Mouse (Mus musculus) heart, embryonic 11.5 days (tissue): ENCODE results near the gene Krtap19-2. TPM values are rescaled to one million over a fixed set of nuclear protein-coding genes. Genes with fewer than 3 reads are reported as not detected.

Experiments
- ATAC-seq: fragments of 200-750 bp; cut with Nextera tagmentation; replicated peaks from 2 replicates; pipeline ENCODE4 v1.8.0; 2017; ENCODE audit warnings: moderate library complexity; ENCODE audit not compliant: insufficient number of reproducible peaks, low FRiP score, low TSS enrichment
- H3K27ac ChIP-seq: fragments of 300-500 bp; sonication (generic); 2 replicates; pipeline ENCODE4 v1.5.1; 2014; ENCODE audit warnings: mild to moderate bottlenecking, low read depth, low read length
- H3K27me3 ChIP-seq: fragments of 300-500 bp; sonication (generic); 2 replicates; pipeline ENCODE4 v1.6.1; 2014; ENCODE audit warnings: mild to moderate bottlenecking, low read length, mixed read lengths; ENCODE audit not compliant: control insufficient read depth, insufficient read depth
- H3K36me3 ChIP-seq: fragments of 300-500 bp; sonication (generic); 2 replicates; pipeline ENCODE4 v1.6.1; 2014; ENCODE audit warnings: mild to moderate bottlenecking, low read length, moderate library complexity, mixed read lengths; ENCODE audit not compliant: control insufficient read depth, insufficient read depth
- H3K4me1 ChIP-seq: fragments of 300-500 bp; sonication (generic); 2 replicates; pipeline ENCODE4 v1.6.1; 2014; ENCODE audit warnings: low read length; ENCODE audit not compliant: control insufficient read depth, insufficient read depth
- H3K4me2 ChIP-seq: fragments of 300-500 bp; sonication (generic); 2 replicates; pipeline ENCODE4 v1.6.1; 2014; ENCODE audit warnings: mild to moderate bottlenecking, moderate library complexity
- H3K4me3 ChIP-seq: fragments of 300-500 bp; sonication (generic); 2 replicates; pipeline ENCODE4 v1.5.1; 2014; ENCODE audit warnings: low read depth, low read length
- H3K9ac ChIP-seq: fragments of 300-500 bp; sonication (generic); 2 replicates; pipeline ENCODE4 v1.6.1; 2014; ENCODE audit warnings: mild to moderate bottlenecking, low read depth, low read length, moderate library complexity
- H3K9me3 ChIP-seq: fragments of 300-500 bp; sonication (generic); replicated peaks from 2 replicates; pipeline ENCODE4 v1.6.1; 2016; ENCODE audit warnings: low read length; ENCODE audit not compliant: control insufficient read depth
- WGBS: fragments of 180-500 bp; shearing (Covaris S2); extraction: QIAGEN DNeasy Blood & Tissue Kit; methylation state at CpG from one replicate; pipeline ENCODE4 v1.1.7; 2014; ENCODE audit not compliant: insufficient replicate concordance; 5-methylcytosine and 5-hydroxymethylcytosine counted together
- polyA plus RNA-seq: library from polyadenylated mRNA; unstranded; fragments of >200 nt; fragmentation: Nextera tagmentation; extraction: Ambion mirVana; gene quantifications from 2 replicates; pipeline ENCODE4 v1.2.1, GENCODE M21; 2014

Krtap19-2 gene
- polyA plus RNA-seq, 1 experiment from 2014 or later: not detected

DNA sequence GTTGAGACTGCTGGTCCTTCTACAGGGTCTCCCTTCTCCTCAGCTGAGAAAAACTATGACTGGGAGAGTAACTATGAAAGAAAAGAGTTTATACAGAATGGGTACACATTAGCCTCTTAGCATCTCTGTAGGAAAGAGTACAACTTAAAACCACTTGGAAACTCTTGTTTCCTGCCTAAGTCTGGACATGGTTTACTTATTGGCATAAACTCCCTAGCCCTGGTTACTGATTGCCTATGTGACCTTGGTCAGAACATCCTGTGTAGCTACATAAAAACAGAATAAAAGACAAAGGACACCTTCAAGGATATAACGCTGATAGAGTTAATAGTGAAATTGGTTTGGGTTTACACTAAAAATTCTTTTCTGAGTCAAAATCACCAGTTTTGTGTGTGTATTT lies 26.7 kb downstream of the Krtap19-2 start:
- WGBS: 80% methylated on average over 1 of the region's 1 CpGs
- Histone ChIP-seq H3K27me3 (no peaks in the 10 kb centered on the region), H3K36me3 (no peaks in the 10 kb centered on the region), H3K4me2 (no peak overlapping the region), H3K4me1 (no peaks in the 10 kb centered on the region), H3K27ac (no peak overlapping the region), H3K9me3 (no peaks in the 10 kb centered on the region), H3K9ac (no peak overlapping the region), H3K4me3 (no peak overlapping the region)
- ATAC-seq: no peak

DNA sequence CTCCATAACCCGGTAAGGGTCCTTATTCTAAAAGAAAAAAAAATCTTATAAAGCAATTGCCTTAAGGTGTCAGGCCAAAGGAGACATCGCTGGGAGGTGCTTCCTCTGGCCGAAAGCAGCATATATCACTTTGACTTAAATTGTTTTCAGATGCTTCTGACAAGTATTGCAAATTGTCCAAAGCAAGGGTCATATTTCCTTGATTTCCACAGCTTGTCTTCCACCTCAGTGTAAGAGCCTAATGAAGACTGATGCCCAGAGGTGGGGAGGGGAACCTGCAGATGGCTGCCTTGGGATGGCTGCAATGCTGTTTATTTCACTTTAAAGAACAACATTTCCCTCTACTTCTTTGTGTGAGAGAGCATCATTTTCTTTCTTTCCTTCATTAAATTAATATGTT lies 47.1 kb downstream of the Krtap19-2 start:
- no peaks in the 10 kb centered on the region for H3K9me3 ChIP-seq
- H3K27ac ChIP-seq: no peak overlapping the region
- no peak overlapping the region for H3K4me3 ChIP-seq
- no peaks in the 10 kb centered on the region for H3K4me1 ChIP-seq
- H3K4me2 ChIP-seq: no peak overlapping the region
- no peak overlapping the region for H3K9ac ChIP-seq
- WGBS: 70% methylated on average over 3 of the region's 3 CpGs
- no peaks in the 10 kb centered on the region for H3K27me3 ChIP-seq
- no peak for ATAC-seq
- no peaks in the 10 kb centered on the region for H3K36me3 ChIP-seq

DNA sequence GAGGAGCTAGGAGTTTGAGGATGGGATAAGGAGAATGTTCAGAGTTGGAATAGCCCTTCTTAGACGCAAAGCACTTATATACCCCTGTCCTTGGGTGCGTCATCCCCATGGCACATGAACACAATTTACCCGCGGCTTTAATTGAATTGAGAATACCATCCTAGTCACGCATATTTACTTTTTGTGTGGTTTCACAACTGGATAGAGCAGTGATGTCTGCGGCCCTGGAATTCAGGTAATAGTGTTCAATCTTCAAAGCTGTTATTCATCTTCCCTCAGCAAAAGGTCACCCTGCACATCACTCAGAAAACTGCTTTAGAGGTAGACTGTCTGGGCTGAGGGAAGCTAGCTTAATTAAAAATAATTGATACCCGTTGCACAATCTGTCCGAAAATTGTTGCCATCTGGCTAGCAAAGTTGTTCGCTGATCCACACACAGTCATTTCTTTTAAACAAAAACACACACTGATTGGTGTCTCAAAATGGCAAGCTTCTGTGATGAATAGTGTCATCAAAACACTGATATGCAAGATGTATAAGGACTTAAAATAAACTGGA lies 47.9 kb downstream of the Krtap19-2 start, which contains the start of gene Krtap14:
Gene Krtap14, minus strand, starts transcription at position 51 of the 558 bp plus-strand sequence.
- ATAC-seq: no peak
- WGBS: 76% methylated on average over 9 of the region's 9 CpGs
- Histone ChIP-seq H3K27me3 (no peaks in the 10 kb centered on the region), H3K4me3 (no peak within 1 kb of the TSS), H3K9ac (no peak within 1 kb of the TSS), H3K27ac (no peak within 1 kb of the TSS), H3K36me3 (no peaks in the 10 kb centered on the region), H3K9me3 (no peaks in the 10 kb centered on the region), H3K4me2 (no peak within 1 kb of the TSS), H3K4me1 (no peaks in the 10 kb centered on the region)

DNA sequence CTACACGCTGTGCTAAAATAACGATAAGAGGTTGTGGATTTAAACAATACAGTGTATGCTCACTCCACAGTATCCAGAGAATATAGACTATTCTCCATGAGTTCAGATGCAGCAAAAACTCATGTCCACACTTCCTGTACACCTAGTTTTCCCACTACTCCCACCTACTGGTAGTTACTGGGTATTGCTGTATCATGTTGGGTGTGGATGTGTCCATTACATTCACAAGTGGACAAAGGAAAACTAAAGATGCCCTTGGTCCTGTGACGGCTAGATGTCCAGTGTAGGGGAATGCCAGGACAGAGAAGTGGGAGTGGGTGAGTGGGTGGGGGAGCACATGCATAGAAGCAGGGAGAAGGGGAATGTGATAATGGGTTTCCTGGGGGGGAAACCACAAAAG lies 50.3 kb downstream of the Krtap19-2 start:
- Histone ChIP-seq H3K27ac (no peak overlapping the region), H3K4me1 (no peaks in the 10 kb centered on the region), H3K4me3 (no peak overlapping the region), H3K27me3 (no peaks in the 10 kb centered on the region), H3K36me3 (no peaks in the 10 kb centered on the region), H3K9me3 (no peaks in the 10 kb centered on the region), H3K4me2 (no peak overlapping the region), H3K9ac (no peak overlapping the region)
- WGBS: 73% methylated on average over 3 of the region's 3 CpGs
- ATAC-seq: no peak

Other genes with a start within 250 kb of the Krtap19-2 start
- not detected in 2 replicates for gene 2310079G19Rik, start 246.6 kb downstream of the Krtap19-2 start, polyA plus RNA-seq
- gene Krtap26-1, start 226.5 kb downstream of the Krtap19-2 start, polyA plus RNA-seq: not detected in 2 replicates
- gene Krtap27-1, start 202.6 kb downstream of the Krtap19-2 start, polyA plus RNA-seq: not detected in 2 replicates
- not detected in 2 replicates for gene 2310061N02Rik, start 166.3 kb downstream of the Krtap19-2 start, polyA plus RNA-seq
- not detected in 2 replicates for gene Krtap13-1, start 145.4 kb downstream of the Krtap19-2 start, polyA plus RNA-seq
- gene Krtap13, start 122.6 kb downstream of the Krtap19-2 start, polyA plus RNA-seq: not detected in 2 replicates
- not detected in 2 replicates for gene 2310034C09Rik, start 115.4 kb downstream of the Krtap19-2 start, polyA plus RNA-seq
- not detected in 2 replicates for gene 2310057N15Rik, start 100.1 kb downstream of the Krtap19-2 start, polyA plus RNA-seq
- gene Gm5965, start 96.4 kb downstream of the Krtap19-2 start, polyA plus RNA-seq: not detected in 2 replicates
- gene Gm20741, start 62.0 kb downstream of the Krtap19-2 start, polyA plus RNA-seq: not detected in 2 replicates
- not detected in 2 replicates for gene Krtap15, start 54.1 kb downstream of the Krtap19-2 start, polyA plus RNA-seq
- not detected in 2 replicates for gene Krtap14, start 48.1 kb downstream of the Krtap19-2 start, polyA plus RNA-seq
- gene Krtap19-1, start 4.9 kb downstream of the Krtap19-2 start, polyA plus RNA-seq: not detected in 2 replicates
- gene Krtap19-3, start 3.8 kb upstream of the Krtap19-2 start, polyA plus RNA-seq: not detected in 2 replicates
- gene Krtap19-4, start 10.8 kb upstream of the Krtap19-2 start, polyA plus RNA-seq: not detected in 2 replicates
- not detected in 2 replicates for gene Krtap19-5, start 22.2 kb upstream of the Krtap19-2 start, polyA plus RNA-seq
- gene Krtap19-9b, start 58.0 kb upstream of the Krtap19-2 start, polyA plus RNA-seq: not detected in 2 replicates
- not detected in 2 replicates for gene Krtap16-3, start 88.6 kb upstream of the Krtap19-2 start, polyA plus RNA-seq
- gene Krtap22-2, start 136.5 kb upstream of the Krtap19-2 start, polyA plus RNA-seq: not detected in 2 replicates
- not detected in 2 replicates for gene Gm10229, start 141.0 kb upstream of the Krtap19-2 start, polyA plus RNA-seq
- not detected in 2 replicates for gene Krtap6-1, start 157.4 kb upstream of the Krtap19-2 start, polyA plus RNA-seq
- not detected in 2 replicates for gene Gm10228, start 167.2 kb upstream of the Krtap19-2 start, polyA plus RNA-seq
- gene Krtap6-5, start 173.6 kb upstream of the Krtap19-2 start, polyA plus RNA-seq: not detected in 2 replicates
- not detected in 2 replicates for gene 1110025L11Rik, start 189.7 kb upstream of the Krtap19-2 start, polyA plus RNA-seq
- gene Krtap6-3, start 209.7 kb upstream of the Krtap19-2 start, polyA plus RNA-seq: not detected in 2 replicates